Mouse (Mus musculus): Measurements from ENCODE around the gene Hoxa2.

Gene Hoxa2

GRCm38 (mm10) chr6:52179690-52180089, 15.1 kb upstream of the Hoxa2 start:
- DNase-seq (ENCODE audit: low read depth): no peak

GRCm38 (mm10) chr6:52178918-52179665, 14.5 kb upstream of the Hoxa2 start:
- no peak for DNase-seq (ENCODE audit: low read depth)

GRCm38 (mm10) chr6:52177806-52178205, 13.2 kb upstream of the Hoxa2 start:
- no peak for DNase-seq (ENCODE audit: low read depth)

DNA sequence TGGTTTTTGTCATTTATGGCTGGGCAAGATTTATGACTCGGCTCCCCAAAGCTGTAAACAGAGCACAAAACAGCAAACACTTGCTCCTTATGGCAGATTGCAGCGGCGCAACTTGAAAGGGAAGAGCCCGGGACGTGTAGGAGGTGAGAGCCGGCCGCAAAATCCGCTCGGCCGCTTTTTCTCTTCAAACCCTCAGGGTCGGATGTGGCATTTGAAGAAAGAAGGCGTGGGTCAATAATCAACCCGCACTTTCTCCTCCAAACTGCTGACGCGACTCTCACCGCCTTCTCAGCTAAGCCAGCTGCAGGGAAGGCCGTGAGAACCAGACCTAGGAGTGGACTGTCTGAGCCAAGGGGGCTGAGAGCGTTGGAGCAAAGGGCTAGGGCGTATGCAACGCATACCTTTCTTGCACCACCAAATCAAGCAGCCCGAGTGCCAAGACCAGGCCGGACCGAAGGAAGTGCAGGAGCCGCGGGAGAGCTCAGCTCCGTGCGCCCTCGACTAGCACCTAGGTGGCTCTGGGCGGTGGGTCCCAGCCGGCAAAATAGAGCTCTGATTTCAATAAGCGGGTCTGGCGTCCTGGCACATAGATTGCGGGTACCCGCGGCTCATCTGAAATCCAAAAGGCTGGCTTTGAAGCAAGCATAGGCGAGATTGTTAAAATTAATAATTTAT, 12.6 kb upstream of the Hoxa2 start, which contains the start of gene 5730596B20Rik:
Gene 5730596B20Rik (plus strand): TSS at position 438 of the 675 bp plus-strand sequence.
- no peak for DNase-seq (ENCODE audit: low read depth)

DNA sequence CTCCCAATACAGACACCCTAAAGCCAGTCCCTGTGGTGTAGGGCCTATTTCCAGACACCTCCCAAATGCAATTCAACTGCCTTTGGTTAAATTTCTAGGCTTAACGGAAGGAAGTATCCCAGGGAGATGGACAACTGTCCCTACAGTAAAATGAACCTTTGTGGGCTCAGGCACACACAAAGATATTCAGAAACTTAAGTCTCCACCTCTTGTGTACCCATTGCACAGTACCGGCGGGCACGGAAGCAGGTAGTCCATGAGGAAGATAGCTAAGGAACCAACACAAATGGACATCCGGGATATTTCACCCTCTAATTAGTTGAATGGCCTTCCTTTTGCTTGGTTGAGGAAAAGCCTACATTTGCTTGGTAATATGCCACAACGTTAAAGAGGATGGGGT, 11.8 kb upstream of the Hoxa2 start:
- DNase-seq (ENCODE audit: low read depth): no peak

DNA sequence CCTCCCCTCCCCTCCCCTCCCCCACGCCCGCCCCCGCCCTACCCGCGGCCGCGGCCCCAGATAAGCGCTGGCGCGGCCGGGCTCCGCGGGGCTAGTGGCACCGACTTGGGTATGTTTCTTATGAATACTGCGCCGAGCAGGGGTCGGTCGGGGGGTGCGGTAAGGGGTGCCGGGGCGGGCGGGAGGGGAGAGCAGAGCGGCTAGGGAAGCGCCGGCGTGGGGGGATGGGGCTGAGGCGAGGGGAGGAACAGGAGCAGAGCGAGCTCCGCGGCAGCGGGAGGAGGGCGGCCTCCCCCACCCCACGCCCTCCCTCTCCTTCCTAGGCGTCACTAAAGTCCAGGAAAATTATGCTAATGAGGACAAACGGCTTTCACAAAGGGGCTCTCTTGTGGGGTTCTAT, 11.2 kb upstream of the Hoxa2 start:
- DNase-seq (ENCODE audit: low read depth): no peak

GRCm38 (mm10) chr6:52174968-52175751, 10.5 kb upstream of the Hoxa2 start:
- no peak for DNase-seq (ENCODE audit: low read depth)

DNA sequence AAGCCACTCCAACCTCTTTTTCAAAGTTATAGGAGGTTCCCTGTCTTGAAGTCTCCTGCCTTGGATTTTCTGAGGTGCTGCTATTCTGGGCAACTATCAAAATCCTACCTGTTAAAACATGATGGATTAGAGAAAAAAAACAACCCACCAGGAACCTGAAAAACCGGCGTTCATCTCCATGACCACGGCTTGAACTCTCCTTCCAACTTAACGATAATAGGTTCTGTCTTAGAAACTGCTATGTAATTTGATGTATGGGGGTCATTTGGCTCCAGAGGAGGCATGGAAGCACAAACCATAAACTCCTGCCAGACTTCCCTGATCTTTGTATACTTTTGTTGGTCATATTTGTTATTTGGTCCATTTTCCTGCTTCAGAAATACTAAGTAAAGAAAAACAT, 9.0 kb upstream of the Hoxa2 start:
- no peak for DNase-seq (ENCODE audit: low read depth)

DNA sequence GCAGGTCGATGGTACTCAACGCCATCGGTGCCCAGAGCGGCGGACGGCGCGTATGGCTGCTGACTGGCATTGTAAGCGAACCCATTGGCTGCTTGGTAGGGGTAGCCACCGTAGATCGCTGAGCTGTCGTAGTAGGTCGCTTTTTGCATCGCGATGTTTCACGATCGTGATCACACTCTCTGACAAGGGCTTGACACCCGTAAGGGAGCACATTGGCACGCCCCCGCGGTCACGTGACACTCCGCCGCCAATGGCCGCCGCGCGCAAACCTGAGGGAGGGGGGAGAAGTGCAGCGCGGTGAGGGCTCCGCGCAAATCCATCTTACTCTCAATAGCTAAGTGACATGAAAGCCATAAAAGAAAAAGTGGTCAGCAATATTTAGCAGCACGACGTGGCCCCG, 7.9 kb upstream of the Hoxa2 start:
- no peak for DNase-seq (ENCODE audit: low read depth)

GRCm38 (mm10) chr6:52171938-52172337, 7.3 kb upstream of the Hoxa2 start:
- no peak for DNase-seq (ENCODE audit: low read depth)

GRCm38 (mm10) chr6:52171331-52171730, 6.7 kb upstream of the Hoxa2 start:
- DNase-seq (ENCODE audit: low read depth): no peak

GRCm38 (mm10) chr6:52170898-52171223, 6.2 kb upstream of the Hoxa2 start:
- DNase-seq (ENCODE audit: low read depth): no peak

GRCm38 (mm10) chr6:52170166-52170897, 5.7 kb upstream of the Hoxa2 start:
- no peak for DNase-seq (ENCODE audit: low read depth)

GRCm38 (mm10) chr6:52169499-52170165, 5.0 kb upstream of the Hoxa2 start:
- DNase-seq (ENCODE audit: low read depth): no peak

DNA sequence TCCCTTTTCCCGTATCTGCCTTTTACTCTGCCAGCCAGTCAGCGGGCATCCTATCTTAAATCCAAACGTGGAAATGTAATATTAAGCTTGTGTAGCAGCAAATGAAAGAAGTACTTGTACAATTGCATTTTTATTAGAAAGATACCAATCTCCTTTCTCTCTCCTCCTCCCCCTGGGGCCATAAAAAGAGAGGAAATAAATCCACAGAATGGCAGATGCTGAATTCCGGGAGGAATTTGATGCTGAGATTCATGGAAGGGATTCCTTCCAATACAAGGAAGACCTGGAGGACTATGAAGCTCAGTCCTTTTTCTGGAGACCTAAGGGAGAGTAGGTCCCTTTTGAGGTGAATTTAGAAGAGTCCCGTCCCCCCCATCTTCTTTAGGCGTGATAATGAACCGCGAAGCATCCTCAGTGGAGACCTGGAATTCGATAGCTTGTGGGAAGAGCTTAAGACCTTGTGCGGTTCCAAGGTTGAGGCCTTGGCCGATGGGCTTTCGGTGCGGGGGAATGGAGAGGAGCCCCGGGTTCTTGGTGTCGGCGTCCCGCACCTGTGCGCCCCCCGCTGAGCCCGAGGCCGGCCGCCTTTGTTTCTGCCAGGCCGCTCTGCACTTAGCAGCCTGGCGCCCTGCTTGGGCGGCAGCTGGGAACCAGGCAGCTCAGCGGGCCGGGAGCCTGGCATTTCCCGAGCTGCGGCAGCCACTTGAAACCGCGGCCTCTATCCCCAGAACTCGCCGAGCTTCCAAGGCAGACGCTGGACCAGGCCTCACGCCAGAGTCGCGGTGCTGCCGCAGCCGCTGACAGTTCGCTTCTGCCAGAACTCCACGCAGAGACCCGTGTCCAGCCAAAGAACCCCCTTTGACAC, 3.8 kb upstream of the Hoxa2 start:
- no peak for DNase-seq (ENCODE audit: low read depth)

DNA sequence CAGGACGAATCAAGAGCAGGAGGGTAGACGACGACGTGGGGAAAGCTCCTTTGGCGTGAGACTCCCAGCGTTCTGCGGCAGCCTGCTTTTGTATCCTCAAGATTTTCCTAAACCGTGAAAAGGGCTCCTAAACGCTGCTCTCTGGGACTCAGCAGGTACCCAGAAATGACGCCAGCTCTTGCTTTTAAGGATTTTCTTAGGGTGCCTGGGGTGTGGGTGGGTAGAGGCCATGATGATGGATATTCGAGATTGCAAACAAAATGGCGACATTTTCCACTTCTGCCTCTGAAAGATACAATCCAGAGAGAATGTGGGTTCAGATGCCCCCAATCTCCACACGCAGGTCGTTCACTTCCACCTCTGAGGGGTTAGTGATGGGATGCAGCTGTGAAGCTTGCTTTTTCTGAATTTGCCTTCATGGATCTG, 3.1 kb upstream of the Hoxa2 start:
- DNase-seq (ENCODE audit: low read depth): no peak

DNA sequence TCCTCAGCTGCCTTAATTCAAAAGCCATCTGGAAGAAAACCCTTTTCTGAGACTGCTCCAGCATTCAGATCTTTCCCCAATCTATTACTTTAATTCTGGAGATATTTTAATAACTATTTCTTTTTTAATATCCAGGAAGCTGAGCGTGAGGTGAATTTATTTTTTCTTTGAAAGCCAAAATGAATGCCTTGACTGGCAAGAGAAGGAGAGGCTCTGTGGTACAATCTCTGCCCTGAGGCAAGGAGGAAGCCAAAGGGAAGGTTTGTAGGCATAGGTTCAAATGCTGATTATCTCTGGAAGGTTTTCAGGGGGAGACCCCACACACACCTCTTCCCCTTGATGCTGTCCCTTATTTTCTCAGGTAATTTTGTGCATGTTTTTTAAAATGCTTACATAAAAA, 2.5 kb upstream of the Hoxa2 start:
- no peak for DNase-seq (ENCODE audit: low read depth)

DNA sequence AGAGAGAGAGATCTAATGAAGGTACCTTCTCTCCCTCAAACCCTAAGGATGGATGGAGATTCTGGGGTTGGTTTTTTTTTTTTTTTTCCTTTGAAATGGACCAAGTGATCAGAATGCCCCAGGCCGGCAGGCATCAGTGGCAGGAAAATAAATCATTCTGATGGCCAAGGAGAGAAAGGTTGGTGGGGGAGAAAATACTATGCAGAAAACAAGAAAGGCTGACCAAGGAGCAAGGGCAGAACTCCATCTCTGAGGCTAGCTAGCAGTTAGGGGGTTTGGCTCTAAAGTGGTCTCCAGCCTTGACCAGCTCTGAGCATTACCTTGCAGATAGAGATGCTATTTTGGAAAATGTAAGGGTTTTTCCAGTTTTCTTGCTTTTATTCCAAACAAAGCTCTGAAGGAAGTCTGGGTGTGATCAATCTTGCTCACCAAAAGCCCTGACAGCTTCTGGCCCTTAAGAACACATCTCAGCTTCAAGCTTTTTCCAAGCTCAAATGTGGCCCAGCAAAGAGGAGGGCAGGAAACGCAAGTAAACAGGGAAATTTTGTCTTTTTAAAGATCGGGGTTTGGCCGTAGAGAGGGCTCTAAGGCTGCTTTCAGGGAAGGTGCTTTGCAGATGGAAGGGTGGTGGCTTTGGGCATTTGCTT, 1.9 kb upstream of the Hoxa2 start:
- no peak for DNase-seq (ENCODE audit: low read depth)

DNA sequence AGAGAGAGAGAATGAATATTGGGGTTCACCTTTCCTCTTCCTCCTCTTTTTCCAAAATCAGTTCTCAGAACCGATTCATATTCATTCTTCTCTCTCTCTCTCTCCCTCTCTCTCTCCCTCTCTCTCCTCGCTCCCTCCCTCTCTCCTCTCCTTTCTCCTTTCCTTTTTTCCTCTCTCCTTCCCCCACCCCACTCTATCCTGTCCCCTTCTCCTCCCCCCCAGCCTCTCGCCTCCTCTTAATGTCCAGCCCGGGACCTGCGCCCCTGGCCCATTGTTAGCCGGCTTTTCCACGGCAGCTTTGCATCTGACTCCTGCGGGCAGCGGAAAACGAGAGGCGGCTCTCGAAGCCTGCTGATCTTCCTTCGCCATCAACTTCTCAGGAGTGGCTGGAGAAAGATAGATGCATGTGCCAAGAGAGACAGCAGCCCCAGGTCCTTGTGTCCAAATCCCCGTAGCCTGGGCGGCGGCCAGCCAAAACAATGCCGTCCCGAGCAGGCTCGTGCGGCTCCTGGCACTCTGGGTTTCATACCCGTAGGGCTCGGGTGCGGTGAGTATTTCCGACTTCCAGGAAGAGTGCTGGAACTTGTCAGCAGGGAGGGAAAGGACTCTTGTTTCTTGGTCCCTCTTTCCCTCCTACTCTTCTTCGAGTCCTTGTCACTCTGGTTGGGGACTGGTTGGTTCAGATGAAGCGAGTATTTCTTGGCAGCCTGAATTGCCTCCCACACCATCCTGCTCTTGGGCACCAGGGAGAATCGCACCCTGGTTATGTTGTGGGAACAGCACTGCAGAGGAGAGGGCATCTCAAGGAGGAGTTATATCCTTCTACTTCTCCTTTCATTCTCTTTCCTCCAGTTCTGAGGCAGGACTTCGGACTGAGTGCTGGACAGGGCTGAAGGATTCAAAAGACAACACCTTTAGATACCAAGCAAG, 1.1 kb upstream of the Hoxa2 start:
- DNase-seq (ENCODE audit: low read depth): no peak
